Mouse (Mus musculus) erythroblast, embryonic 14.5 days (primary cell): ENCODE results near the gene Slc12a8.

Experiments used
- GATA1 ChIP-seq: IDR thresholded peaks from 2 replicates; pipeline ENCODE4 v1.6.1; 2012; ENCODE audit warnings: low read length, inconsistent platforms, mixed read lengths
- TAL1 ChIP-seq: IDR thresholded peaks from 3 replicates; pipeline ENCODE4 v1.6.1; 2012; ENCODE audit warnings: low read length, inconsistent platforms, mixed read lengths

DNA sequence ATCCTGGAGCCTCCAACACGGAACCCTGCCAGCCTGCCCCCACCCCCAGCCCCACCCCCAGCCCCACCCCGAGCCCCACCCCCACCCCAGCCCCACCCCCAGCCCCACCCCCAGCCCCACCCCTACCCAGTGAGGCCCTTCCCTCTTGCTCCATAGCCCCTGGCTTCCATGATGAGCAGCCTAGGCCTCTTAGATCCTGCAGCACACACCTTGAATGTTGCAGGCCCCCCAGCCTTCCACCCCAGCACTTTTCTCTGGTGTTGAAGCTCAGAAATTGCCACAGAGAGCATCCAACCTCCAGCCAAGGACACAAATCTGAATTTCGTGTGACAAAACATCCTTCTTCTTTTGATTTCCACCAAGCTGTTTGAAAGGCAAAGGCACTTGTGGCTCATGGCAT, 104.7 kb downstream of the Slc12a8 start:
- no peak for TF ChIP-seq TAL1
- no peak for TF ChIP-seq GATA1
